Mouse (Mus musculus) frontal cortex, postnatal 36 days (tissue): Measurements from ENCODE around the gene Nhsl2.

Experiments used
- DNase-seq, 2 experiments: peaks; one replicate each; pipeline ENCODE4 v3.0.0; 2022; ENCODE audit warnings: low spot score in 2 of 2

The Nhsl2 gene

GRCm38 (mm10) chrX:102050552-102050951 lies 201.4 kb downstream of the Nhsl2 start:
- DNase-seq: no peak

- DNase-seq: no peak
Measured at GRCm38 (mm10) chrX:102051225-102051624, 202.0 kb downstream of the Nhsl2 start.

- DNase-seq: no peak
Measured at GRCm38 (mm10) chrX:102053371-102053770, 204.2 kb downstream of the Nhsl2 start.

- DNase-seq: no peak
Measured at GRCm38 (mm10) chrX:102054009-102054408, 204.8 kb downstream of the Nhsl2 start.

- DNase-seq: no peak
Measured at GRCm38 (mm10) chrX:102059437-102059836, 210.3 kb downstream of the Nhsl2 start.

- DNase-seq: no peak
Measured at GRCm38 (mm10) chrX:102060243-102060642, 211.1 kb downstream of the Nhsl2 start.

DNA sequence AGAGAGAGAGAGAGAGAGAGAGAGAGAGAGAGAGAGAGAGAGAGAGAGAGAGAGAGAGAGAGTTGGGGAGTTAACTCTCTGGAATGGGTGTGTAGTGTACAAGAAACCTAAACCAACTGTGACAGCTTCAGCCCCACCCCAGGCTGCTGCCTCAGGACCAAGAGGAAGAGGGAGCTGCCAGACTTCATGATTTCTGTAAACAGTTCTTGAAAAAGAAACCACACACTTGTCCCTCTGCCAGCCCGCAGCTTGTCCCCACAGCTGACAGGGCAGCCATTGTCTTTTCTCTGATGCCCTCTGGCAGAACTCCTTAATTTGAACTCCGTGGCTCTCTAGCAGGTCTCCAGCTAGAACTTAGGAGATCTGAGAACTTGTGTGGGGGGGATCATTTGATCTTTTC lies 211.7 kb downstream of the Nhsl2 start:
- no peak for DNase-seq

DNA sequence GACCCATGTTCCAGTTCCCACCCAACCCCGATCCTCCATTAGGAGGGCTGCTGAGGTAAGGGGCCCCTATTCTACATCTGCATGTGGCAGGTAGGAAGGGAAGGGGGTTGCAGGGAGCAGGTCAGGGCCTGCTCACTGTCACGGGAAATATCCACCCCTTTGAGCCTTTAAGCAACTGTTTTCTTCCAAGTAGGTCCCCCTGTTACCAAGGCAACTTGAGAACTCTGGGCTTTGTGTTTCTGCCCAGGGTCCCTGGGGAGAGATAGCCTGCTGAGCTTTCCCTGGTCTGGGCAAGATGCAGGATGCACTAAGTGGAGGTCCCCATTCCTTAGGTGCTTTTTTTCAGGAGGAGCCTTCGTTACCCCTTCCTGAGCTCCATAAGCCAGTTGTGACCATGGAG lies 214.9 kb downstream of the Nhsl2 start:
- DNase-seq: no peak

- DNase-seq: no peak
Measured at GRCm38 (mm10) chrX:102065213-102065775, 216.1 kb downstream of the Nhsl2 start.

DNA sequence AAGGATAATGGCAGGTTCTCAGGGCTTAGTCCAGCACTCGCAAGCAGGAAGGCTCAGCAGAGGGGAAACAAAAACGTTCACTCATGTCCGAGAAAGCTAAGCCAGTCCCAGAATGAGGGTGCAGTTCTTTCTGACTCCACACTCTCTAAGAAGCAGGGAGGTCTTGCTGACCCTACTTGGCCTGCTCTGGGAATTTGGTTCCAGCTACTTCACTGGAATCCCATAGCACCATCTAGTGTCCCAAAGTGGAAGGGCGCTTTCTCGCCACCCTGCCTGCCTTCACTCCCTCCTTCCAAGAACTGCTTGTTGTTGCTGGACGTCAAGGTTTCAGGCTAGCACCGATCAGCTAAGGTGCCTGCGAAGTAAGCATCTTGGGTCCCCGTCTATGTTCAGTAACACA lies 216.9 kb downstream of the Nhsl2 start:
- peak; percentile 80 for DNase-seq

DNA sequence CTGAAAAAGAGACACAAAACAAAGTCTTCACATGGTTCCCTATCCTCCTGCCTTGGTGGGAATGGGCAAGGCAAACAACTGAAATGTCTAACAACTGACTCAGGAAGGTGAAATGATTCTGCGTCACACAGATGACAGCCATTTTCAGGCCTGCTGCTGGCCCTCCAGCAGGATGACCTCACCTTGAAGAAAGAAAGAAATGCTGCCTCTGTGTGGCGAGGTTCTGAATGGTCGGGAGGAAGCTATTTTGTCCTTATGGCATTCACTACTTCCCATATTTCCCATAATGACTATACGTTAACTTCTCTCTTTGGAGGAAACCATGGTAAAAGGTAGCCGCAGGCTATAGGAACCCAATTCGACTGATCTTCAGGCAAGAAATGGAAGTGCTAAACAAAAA lies 217.9 kb downstream of the Nhsl2 start:
- DNase-seq: no peak

DNA sequence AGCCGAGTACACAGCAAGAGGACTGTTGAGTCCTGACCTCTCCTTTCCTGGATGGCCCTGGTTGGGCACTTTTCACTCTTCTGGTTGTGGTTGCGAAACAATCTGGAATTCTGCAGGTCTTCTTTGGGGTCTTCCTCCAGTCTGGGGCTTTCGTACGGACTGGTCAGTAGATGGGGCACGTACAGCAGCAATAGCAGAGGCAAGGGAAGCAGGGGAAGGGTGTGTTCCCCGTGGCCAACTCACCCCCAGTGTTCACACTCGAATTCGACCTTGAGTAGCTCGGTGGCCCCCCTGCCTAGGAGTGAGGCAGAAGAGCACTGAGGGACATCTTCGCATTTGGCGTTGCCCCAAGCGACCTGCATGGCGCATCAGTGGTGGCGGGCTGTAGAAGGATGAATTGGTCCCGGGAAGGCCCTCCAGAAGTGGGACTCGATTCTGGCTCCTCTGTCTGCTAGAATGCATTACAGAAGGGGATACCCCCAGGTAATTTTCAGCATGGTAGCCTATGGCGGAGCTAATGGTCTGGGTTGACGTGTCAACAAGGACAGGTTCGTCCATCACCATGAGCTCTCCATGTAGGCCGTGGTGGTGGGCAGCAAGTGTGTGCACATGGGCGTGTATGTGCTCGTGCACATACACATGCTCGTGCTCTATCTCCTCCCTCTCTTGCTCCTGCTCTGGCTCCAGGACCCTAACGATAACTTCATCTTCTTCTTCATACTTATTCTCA lies 219.8 kb downstream of the Nhsl2 start:
- DNase-seq: no peak

DNA sequence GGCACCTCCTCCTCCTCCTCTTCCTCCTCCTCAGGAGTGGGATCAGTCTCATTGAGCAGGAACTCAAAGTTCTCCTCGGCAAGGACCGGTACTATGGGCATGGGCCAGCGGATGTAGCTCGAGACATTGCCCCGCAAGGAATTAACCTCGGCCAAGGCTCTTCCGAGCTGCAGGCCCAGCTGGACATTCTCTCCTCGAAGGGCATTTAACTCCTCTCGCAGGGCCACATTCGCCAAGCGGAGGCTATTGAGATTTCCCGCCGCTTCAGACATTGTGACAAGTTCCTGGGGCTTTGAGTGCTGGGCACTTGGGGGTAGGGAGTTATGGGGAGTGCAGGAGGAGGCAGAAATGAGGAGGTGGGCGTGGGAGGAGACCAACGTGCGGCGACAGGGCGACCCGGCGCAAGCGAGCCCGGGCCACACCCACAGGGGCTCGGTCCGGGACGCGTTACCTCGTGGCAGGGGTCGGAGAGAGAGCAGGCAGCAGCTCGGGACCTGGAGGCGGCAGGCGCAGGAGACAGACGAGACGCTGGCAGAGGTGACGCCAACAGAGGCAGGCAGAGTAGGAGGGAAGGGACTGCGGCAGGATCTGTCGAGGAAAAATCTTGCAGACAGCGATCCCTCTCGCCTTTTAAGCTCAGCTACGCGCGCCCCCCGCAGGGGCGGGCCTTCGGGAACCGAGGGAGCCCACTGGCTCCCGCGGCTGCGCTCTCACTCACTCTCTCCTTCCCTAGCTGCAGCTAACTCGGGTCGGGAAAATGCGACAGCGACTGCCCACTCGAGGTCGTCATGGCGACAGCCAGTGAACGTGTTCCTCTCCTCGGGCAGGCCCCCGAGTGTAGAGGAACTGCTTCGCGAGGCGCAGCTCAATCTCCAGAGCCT lies 221.6 kb downstream of the Nhsl2 start, which contains the start of gene Rtl5:
TSS of gene Rtl5 (minus strand) at position 714 of the 881 bp plus-strand sequence.
- peak; percentile 76 to 80 for DNase-seq

- no peak for DNase-seq
Measured at GRCm38 (mm10) chrX:102071517-102071916, 222.3 kb downstream of the Nhsl2 start.

DNA sequence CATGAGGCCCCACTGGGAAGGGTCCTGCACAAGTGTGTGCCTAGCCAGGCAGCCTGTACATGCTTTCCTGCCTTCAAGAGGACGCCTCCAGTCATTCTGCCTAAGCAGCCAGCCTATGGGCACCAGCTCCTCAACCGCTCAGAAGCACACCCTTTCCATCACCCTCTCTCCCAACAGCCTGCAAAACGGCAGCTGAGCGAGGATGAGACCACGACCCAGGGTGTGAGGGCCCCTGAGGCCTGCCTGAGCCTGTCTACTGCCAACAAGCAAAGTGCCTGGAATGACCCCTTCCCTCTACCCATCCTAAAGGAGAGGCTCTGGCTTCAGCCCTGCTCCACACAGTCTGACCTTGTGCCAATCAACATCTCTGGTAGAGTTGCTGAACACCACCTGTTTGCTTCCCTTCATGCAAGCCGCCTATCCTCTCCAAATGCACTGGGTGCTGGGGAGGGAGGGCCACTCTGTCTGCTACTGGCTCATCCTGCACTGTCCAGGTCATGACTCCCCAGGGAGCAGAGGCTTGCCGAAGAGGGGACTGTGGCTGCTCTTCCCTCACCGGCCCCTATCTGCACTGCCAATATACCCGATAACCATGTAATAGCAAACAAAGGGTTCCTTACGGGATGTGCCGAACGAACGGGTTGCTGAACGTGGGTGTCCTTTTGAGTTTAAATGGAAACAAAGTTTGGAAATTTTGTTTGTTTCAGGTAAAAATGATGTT lies 224.6 kb downstream of the Nhsl2 start:
- DNase-seq: no peak

- no peak for DNase-seq
Measured at GRCm38 (mm10) chrX:102074435-102074834, 225.2 kb downstream of the Nhsl2 start.

DNA sequence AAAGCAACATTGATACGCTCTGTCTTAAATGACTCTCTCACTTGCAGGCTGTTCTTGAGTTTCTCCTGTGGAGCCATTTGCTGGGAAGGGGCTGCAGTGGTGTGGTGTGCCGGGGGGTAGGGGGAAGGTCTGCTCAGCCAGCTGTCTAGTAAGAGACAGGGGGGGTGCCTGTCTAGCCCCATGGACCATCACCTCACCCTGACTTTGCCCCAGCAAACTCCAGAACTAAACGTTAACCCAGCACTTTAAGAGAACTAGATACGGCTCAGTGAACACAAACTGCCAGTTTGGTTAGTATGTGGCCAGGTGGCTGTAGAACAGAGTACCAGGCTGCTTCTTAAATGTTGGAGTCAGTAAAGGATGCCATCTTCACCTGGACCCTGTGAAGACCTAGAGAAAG lies 226.0 kb downstream of the Nhsl2 start:
- no peak for DNase-seq

DNA sequence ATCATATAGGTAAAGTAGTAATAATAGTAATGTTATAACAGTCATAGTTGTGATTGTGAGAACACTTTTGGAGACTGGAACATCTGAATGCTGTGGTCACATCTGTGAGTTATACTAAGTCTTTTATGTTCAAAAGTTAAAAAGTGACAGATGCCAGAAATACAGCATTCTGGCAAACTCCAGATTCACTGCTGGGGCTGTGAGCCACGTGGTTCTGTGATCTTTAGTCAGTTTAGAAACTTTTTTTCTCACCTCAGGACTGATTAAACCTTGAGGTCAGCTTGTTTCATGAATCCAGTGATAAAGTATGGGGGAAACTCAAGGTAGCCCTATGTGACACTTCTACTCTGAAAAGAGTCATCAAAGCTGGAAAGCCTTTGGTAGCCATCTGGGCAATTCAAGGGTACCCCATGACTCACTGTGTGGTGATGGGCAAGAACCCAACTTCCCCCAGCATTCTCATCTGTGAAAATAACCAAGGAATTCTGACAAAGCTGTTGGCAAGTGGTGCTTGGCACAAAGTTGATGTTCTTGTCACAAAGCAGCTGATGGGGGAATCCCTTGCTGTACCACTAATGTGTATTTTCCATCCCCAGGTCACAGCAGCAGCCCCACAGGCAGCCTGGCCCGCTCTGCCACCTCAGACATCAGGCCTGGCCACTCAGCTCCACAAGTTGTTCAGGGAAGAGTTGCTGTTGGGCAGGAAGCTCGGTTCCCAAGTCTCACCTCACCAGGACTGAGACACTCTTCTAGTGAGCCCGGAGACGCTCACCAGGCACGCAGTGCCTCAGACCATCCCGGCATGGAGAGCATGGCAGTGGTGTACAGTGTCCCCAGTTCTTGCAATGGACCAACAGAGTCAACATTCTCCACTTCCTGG lies 227.9 kb downstream of the Nhsl2 start:
- no peak for DNase-seq

- no peak for DNase-seq
Measured at GRCm38 (mm10) chrX:102081076-102081475, 231.9 kb downstream of the Nhsl2 start.

DNA sequence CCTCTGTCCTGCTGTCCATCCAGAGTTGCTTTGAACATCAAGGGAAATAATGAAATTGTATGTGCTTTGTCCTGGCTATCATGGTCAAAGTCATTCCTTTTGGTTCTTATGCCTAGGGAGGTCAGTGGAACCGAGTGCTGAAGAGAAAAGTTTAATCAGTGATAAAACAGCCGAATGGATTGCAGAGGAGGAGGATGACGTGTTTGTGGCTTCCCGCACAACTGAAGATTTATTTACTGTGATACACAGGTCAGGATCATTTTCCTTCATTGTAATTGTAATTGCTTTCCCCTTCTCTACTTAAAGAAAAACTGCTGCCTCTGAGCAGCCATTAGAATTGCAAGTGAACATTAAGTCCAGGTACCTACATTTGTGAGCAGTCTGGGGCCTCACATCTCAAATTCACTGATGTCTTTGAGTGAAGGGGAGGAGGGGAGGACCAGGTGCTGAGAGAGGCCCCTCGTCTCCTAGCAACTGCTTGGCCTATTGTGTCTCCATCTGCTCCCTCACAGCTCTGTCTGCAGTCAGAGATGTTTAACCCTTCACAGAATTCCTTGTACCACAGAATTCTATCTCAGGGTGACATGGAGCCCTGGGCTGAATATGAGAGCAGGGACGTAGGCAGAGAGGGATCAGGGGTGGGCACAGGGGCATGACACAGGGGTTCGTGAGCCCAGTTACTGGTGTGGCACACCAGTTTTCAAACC lies 232.5 kb downstream of the Nhsl2 start:
- DNase-seq: no peak
